ENCODE assay signal across 8 mouse cellular contexts in the genomic region with DNA sequence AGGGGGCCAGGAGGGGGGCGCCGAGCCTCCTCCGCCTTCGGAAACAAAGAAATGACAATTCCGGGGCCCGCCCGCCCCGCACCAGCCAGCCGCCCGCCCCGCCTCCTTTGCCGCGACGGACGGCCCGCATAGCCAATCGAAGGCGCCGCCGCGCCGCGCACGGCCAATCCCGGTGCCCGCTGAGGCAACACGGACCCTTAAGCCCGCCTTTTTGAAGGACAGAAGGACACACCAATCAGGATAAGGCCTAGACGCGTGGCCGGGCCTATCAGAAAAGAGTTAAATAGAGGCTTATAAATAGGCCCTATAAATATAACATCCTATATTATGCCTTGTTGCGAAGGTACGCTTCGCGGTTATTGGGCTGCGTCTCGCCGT. TPM values are rescaled to one million over a fixed set of nuclear protein-coding genes. Genes with fewer than 3 reads are reported as not detected.
A peak's percentile ranks its signal among the peaks of the same experiment; 100 is the strongest.
DNase-seq lines count a peak whose midpoint lies in the region; ATAC-seq and TF ChIP-seq lines count a peak whose summit lies in the region.

A gene (minus strand): TSS at position 87 of the 378 bp plus-strand sequence.

- H3K9ac ChIP-seq in hindbrain, embryonic 15.5 days, result peak within 1 kb of the TSS; percentile 91

- H3K9me3 ChIP-seq in hindbrain, embryonic 15.5 days, result no peaks in the 10 kb centered on the region

- peaks cover 32% of the 10 kb centered on the region for H3K4me1 ChIP-seq in hindbrain, embryonic 15.5 days (replicated peaks)

- H3K27ac ChIP-seq in hindbrain, embryonic 15.5 days (replicated peaks), result peak within 1 kb of the TSS; percentile 99

- CTCF ChIA-PET in Patski (lab: Charles Lee), result no interaction called here

- TF ChIP-seq CTCF in Patski (IDR thresholded peaks at IDR 0.05), result no peak

- in situ Hi-C loops in Patski (cut with MboI; ENCODE audit: low pct_unique_long_range_greater_than_20kb), result no loop called here

- WGBS in hindbrain, embryonic 15.5 days, result under 1% methylated on average over 37 of the region's 38 CpGs

- H3K27me3 ChIP-seq in Patski, result no peaks in the 10 kb centered on the region
- peaks cover 3% of the 10 kb centered on the region; the same call in 1 of the 2 replicates for H3K27me3 ChIP-seq in hindbrain, embryonic 15.5 days

- peak within 1 kb of the TSS; percentile 71 for H3K4me2 ChIP-seq in hindbrain, embryonic 15.5 days

- no peaks in the 10 kb centered on the region for H3K36me3 ChIP-seq in hindbrain, embryonic 15.5 days

- peak; percentile 92 for ATAC-seq in Patski
- peak; percentile 96 for ATAC-seq in hindbrain, embryonic 15.5 days (ENCODE audit: low FRiP score, low read depth)

- peak within 1 kb of the TSS; percentile 76 for H3K4me3 ChIP-seq in hindbrain, embryonic 15.5 days

- POLR2A ChIA-PET in Patski (lab: Charles Lee), result interaction anchor here (1.7 kb wide), 1 partner anchor 39 kb away, joined by 3 read pairs; no protein-coding TSS in a partner anchor

- DNase-seq in Patski (ENCODE audit: low read depth, low spot score), result peak; percentile 94
- peak; percentile 100 for DNase-seq in cerebellum, postnatal 10 days
- DNase-seq in frontal cortex, postnatal 14 days (ENCODE audit: low spot score in 2 of 2), result peak; percentile 99 to 100
- DNase-seq in left cerebral cortex, adult 11 months (ENCODE audit: low spot score), result peak; percentile 100
- DNase-seq in lung, postnatal 4 days, result peak; percentile 99 to 100
- peak; percentile 98 for DNase-seq in retina, postnatal 7 days (ENCODE audit: low read depth, low spot score)
- peak; percentile 99 for DNase-seq in urinary bladder, adult 2 months (ENCODE audit: low spot score)

RNA-seq across cellular contexts. Expression of the gene that starts here (rescaled TPM):
- 27.0 TPM for polyA plus RNA-seq in Patski (2021)
- 81.2 and 91.4 TPM in 2 replicates for polyA plus RNA-seq in hindbrain, embryonic 15.5 days (2015; fragmentation: Nextera tagmentation; extraction: Ambion mirVana)
- polyA plus RNA-seq in urinary bladder, adult 2 months (2012; rRNA removed), result 35.6 and 38.0 TPM in 2 replicates

Comparison
In these comparisons a context has a peak if more than half of its experiments do, and no peak if none do; other contexts are left out.
1. Peak in every context shown above with its lines: DNase-seq, ATAC-seq, H3K4me3 ChIP-seq and H3K27ac ChIP-seq.